Mouse (Mus musculus) heart, embryonic 12.5 days (tissue): ENCODE data around the gene Cd300lf. TPM values are rescaled to one million over a fixed set of nuclear protein-coding genes. Genes with fewer than 3 reads are reported as not detected.

Experiments used
- ATAC-seq: fragments of 200-750 bp; cut with Nextera tagmentation; 2 replicates; pipeline ENCODE4 v1.8.0; 2017; ENCODE audit warnings: moderate TSS enrichment, moderate library complexity; ENCODE audit not compliant: insufficient number of reproducible peaks, low FRiP score
- H3K27ac ChIP-seq: fragments of 300-500 bp; sonication (generic); 2 replicates; pipeline ENCODE4 v1.5.1; 2016; ENCODE audit warnings: mild to moderate bottlenecking, moderate library complexity; ENCODE audit not compliant: poor library complexity, severe bottlenecking
- H3K27me3 ChIP-seq: fragments of 300-500 bp; sonication (generic); replicated peaks from 2 replicates; pipeline ENCODE4 v1.6.1; 2016; ENCODE audit warnings: mild to moderate bottlenecking, moderate library complexity
- H3K36me3 ChIP-seq: fragments of 300-500 bp; sonication (generic); 2 replicates; pipeline ENCODE4 v1.6.1; 2016; ENCODE audit warnings: mild to moderate bottlenecking, moderate library complexity
- H3K4me1 ChIP-seq: fragments of 300-500 bp; sonication (generic); replicated peaks from 2 replicates; pipeline ENCODE4 v1.6.1; 2016; ENCODE audit warnings: mild to moderate bottlenecking
- H3K4me2 ChIP-seq: fragments of 300-500 bp; sonication (generic); 2 replicates; pipeline ENCODE4 v1.6.1; 2016; ENCODE audit warnings: mild to moderate bottlenecking, moderate library complexity
- H3K4me3 ChIP-seq: fragments of 300-500 bp; sonication (generic); 2 replicates; pipeline ENCODE4 v1.5.1; 2016; ENCODE audit warnings: mild to moderate bottlenecking
- H3K9ac ChIP-seq: fragments of 300-500 bp; sonication (generic); 2 replicates; pipeline ENCODE4 v1.6.1; 2016; ENCODE audit warnings: mild to moderate bottlenecking, moderate library complexity
- H3K9me3 ChIP-seq: fragments of 300-500 bp; sonication (generic); replicated peaks from 2 replicates; pipeline ENCODE4 v1.6.1; 2016; ENCODE audit warnings: mild to moderate bottlenecking, moderate library complexity
- WGBS: fragments of 180-500 bp; shearing (Covaris S2); methylation state at CpG from one replicate; pipeline ENCODE4 v1.1.7; 2016; 5-methylcytosine and 5-hydroxymethylcytosine counted together
- polyA plus RNA-seq: library from polyadenylated mRNA; unstranded; fragments of >200 nt; fragmentation: Nextera tagmentation; extraction: Ambion mirVana; gene quantifications from 2 replicates; pipeline ENCODE4 v1.2.1, GENCODE M21; 2016

Gene Cd300lf
- polyA plus RNA-seq, 1 experiment from 2014 or later: 0.09 TPM

GRCm38 (mm10) chr11:115169430-115169829, 35.6 kb upstream of the Cd300lf start:
- H3K9me3 ChIP-seq: no peaks in the 10 kb centered on the region
- WGBS: 85% methylated on average over 4 of the region's 4 CpGs
- ATAC-seq: no peak
- H3K9ac ChIP-seq: no peak overlapping the region
- H3K4me2 ChIP-seq: no peak overlapping the region
- H3K4me3 ChIP-seq: no peak overlapping the region
- H3K27ac ChIP-seq: no peak overlapping the region
- peaks cover 9% of the 10 kb centered on the region; the same call in 1 of the 2 replicates for H3K27me3 ChIP-seq
- peaks cover 44% of the 10 kb centered on the region for H3K4me1 ChIP-seq
- no peaks in the 10 kb centered on the region for H3K36me3 ChIP-seq

GRCm38 (mm10) chr11:115167631-115168249, 33.9 kb upstream of the Cd300lf start:
- Histone ChIP-seq H3K27me3 (no peaks in the 10 kb centered on the region), H3K4me2 (no peak overlapping the region), H3K36me3 (no peaks in the 10 kb centered on the region)

DNA sequence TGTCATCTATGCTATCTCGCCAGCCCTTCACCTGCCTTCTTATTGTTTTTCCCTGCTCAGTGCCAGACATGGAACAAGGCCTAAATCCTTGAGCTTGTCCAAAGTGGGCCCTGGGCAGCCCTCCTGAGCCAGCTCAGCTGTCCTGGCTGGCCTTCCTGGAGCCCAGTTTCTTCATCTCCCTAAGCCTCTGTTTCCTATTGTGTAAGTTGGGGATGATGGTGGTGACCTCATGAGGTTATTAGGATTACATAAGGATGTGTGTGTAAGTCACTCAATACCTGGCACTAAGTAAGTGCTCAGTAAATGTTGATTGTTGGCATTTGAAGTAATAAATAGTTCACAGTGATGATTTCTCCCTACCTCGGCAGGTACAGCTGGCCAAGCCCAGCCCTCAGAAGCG, 33.0 kb upstream of the Cd300lf start:
- Histone ChIP-seq H3K9me3 (no peaks in the 10 kb centered on the region), H3K9ac (no peak overlapping the region), H3K4me2 (no peak overlapping the region), H3K27ac (no peak overlapping the region), H3K4me3 (no peak overlapping the region), H3K4me1 (peaks cover 34% of the 10 kb centered on the region), H3K36me3 (no peaks in the 10 kb centered on the region), H3K27me3 (no peaks in the 10 kb centered on the region)
- no peak for ATAC-seq
- 87% methylated on average over 3 of the region's 3 CpGs for WGBS

More at GRCm38 (mm10) chr11:115167631-115168249, 33.9 kb upstream of the Cd300lf start:
- H3K27ac ChIP-seq: no peak overlapping the region
- no peak overlapping the region for H3K4me3 ChIP-seq
- peaks cover 34% of the 10 kb centered on the region for H3K4me1 ChIP-seq
- no peak overlapping the region for H3K9ac ChIP-seq
- 70% methylated on average over 8 of the region's 8 CpGs for WGBS
- ATAC-seq: no peak
- H3K9me3 ChIP-seq: no peaks in the 10 kb centered on the region

DNA sequence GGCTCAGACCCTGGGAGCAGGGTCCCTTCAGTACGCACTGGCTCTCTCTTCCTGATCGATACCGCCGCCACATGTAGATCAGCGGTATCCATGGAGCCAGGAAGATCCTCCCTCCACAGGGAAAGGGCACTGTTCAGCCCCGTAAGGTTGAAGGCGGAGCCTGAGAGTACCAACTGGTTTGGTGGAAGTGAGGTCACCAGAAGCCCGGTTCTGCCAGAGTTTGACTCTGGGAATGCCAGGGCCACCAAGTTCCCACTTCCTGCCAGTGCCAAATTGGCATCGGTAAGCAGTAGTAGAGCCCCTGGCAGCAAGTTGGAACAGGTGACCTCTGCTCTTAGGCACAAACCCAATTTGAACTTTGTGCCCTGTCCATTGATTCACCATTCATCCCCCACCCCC, 31.2 kb upstream of the Cd300lf start:
- H3K27ac ChIP-seq: no peak overlapping the region
- H3K9ac ChIP-seq: peak overlapping the region; percentile 74; the same call in 1 of the 2 replicates
- ATAC-seq: no peak
- H3K27me3 ChIP-seq: no peaks in the 10 kb centered on the region
- no peaks in the 10 kb centered on the region for H3K36me3 ChIP-seq
- WGBS: 3% methylated on average over 9 of the region's 9 CpGs
- peaks cover 33% of the 10 kb centered on the region for H3K4me1 ChIP-seq
- peak overlapping the region; percentile 96 for H3K4me2 ChIP-seq
- H3K4me3 ChIP-seq: peak overlapping the region; percentile 78
- no peaks in the 10 kb centered on the region for H3K9me3 ChIP-seq

DNA sequence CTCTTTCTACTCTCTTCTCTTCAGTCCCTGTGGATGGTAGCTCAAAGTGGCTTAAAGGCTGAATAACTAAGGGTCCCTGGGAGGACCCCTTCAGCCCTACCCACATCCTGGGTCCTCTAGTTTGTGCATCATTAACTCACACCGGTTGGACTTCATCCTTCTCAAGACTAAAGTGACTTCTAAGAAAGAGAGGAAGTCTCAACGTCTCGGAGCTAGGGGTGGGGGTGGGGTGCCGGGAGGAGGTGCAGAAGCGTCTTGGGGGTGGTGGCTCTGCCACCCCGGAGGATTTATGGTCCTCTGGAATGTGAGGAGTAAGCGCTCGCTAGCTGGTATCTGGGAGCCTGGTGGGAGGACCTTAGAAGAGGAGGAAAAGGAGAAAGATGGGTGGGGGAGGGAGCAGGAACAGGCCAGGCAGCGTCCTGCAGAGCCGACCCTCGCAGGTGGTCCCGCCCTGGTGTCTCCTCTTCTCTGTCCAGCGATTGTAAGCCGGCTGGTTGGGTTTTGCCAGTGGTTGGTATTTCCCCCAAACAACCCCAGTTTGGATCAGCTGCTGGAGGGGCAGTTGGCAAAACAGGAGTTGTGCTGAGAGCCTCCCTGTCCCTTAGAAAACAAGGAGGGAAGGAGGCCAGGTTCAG, 30.7 kb upstream of the Cd300lf start:
- Histone ChIP-seq H3K27me3 (no peaks in the 10 kb centered on the region), H3K4me1 (peaks cover 33% of the 10 kb centered on the region), H3K36me3 (no peaks in the 10 kb centered on the region), H3K9me3 (no peaks in the 10 kb centered on the region), H3K9ac (peak overlapping the region; percentile 74), H3K27ac (no peak overlapping the region), H3K4me2 (peak overlapping the region; percentile 96), H3K4me3 (peak overlapping the region; percentile 78)
- under 1% methylated on average over 14 of the region's 14 CpGs for WGBS
- ATAC-seq: no peak

DNA sequence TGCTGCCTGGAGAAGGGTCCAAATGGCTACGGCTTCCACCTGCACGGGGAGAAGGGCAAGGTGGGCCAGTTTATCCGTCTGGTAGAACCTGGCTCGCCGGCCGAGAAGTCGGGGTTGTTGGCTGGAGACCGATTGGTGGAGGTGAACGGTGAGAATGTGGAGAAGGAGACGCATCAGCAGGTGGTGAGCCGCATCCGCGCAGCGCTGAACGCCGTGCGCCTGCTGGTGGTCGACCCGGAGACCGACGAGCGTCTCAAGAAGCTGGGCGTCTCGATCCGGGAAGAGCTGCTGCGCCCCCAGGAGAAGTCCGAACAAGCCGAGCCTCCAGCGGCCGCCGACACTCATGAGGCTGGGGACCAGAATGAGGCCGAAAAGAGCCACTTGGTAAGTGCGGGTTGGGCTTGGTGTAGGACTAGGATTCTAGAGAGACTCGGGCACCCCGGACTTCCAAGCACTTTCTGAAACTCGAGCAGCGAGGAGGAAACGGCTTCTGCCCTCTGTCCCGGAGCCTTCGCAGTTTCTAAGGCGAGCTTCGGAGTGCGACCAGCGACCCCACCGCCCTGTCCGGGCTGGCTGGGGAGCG, 29.9 kb upstream of the Cd300lf start:
- Histone ChIP-seq H3K9me3 (no peaks in the 10 kb centered on the region), H3K4me2 (peak overlapping the region; percentile 96), H3K4me1 (peaks cover 36% of the 10 kb centered on the region), H3K4me3 (peak overlapping the region; percentile 78), H3K27me3 (no peaks in the 10 kb centered on the region), H3K27ac (peak overlapping the region; percentile 28; the same call in 1 of the 2 replicates), H3K9ac (peak overlapping the region; percentile 74), H3K36me3 (no peaks in the 10 kb centered on the region)
- WGBS: under 1% methylated on average over 47 of the region's 47 CpGs
- peak; percentile 2; the same call in 1 of the 2 replicates for ATAC-seq

- WGBS: under 1% methylated on average over 47 of the region's 47 CpGs
- Histone ChIP-seq H3K27ac (peak within 1 kb of the TSS; percentile 28; the same call in 1 of the 2 replicates), H3K9me3 (no peaks in the 10 kb centered on the region), H3K36me3 (no peaks in the 10 kb centered on the region), H3K4me3 (peak within 1 kb of the TSS; percentile 78), H3K4me2 (peak within 1 kb of the TSS; percentile 96), H3K27me3 (no peaks in the 10 kb centered on the region), H3K4me1 (peaks cover 43% of the 10 kb centered on the region), H3K9ac (peak within 1 kb of the TSS; percentile 74)
- peak; percentile 97 for ATAC-seq
Observed at GRCm38 (mm10) chr11:115162832-115163480, 29.2 kb upstream of the Cd300lf start, which contains the start of gene Slc9a3r1. Slc9a3r1 (plus strand) TSS chr11:115163341.

- Histone ChIP-seq H3K4me1 (peaks cover 47% of the 10 kb centered on the region), H3K27me3 (no peaks in the 10 kb centered on the region), H3K9ac (no peak overlapping the region)
Observed at GRCm38 (mm10) chr11:115162205-115162601, 28.4 kb upstream of the Cd300lf start.

GRCm38 (mm10) chr11:115161578-115162204, 27.9 kb upstream of the Cd300lf start:
- Histone ChIP-seq H3K36me3 (no peaks in the 10 kb centered on the region), H3K27me3 (peaks cover 3% of the 10 kb centered on the region; the same call in 1 of the 2 replicates), H3K4me3 (no peak overlapping the region), H3K4me2 (peak overlapping the region; percentile 96; the same call in 1 of the 2 replicates), H3K4me1 (peaks cover 47% of the 10 kb centered on the region), H3K9ac (no peak overlapping the region), H3K9me3 (no peaks in the 10 kb centered on the region), H3K27ac (no peak overlapping the region)
- ATAC-seq: no peak
- 32% methylated on average over 9 of the region's 9 CpGs for WGBS

More at GRCm38 (mm10) chr11:115162205-115162601, 28.4 kb upstream of the Cd300lf start:
- Histone ChIP-seq H3K36me3 (no peaks in the 10 kb centered on the region), H3K27ac (no peak overlapping the region; the same call in 1 of the 2 replicates), H3K9me3 (no peaks in the 10 kb centered on the region), H3K4me2 (peak overlapping the region; percentile 96), H3K4me3 (peak overlapping the region; percentile 78; the same call in 1 of the 2 replicates)
- ATAC-seq: no peak
- WGBS: 20% methylated on average over 9 of the region's 9 CpGs

- Histone ChIP-seq H3K4me3 (no peak overlapping the region), H3K4me1 (peaks cover 47% of the 10 kb centered on the region), H3K9ac (no peak overlapping the region), H3K36me3 (no peaks in the 10 kb centered on the region), H3K4me2 (no peak overlapping the region), H3K27me3 (peaks cover 10% of the 10 kb centered on the region; the same call in 1 of the 2 replicates), H3K27ac (no peak overlapping the region), H3K9me3 (no peaks in the 10 kb centered on the region)
- 27% methylated on average over 10 of the region's 10 CpGs for WGBS
- no peak for ATAC-seq
Observed at GRCm38 (mm10) chr11:115160883-115161577, 27.2 kb upstream of the Cd300lf start.
